Mouse (Mus musculus) embryo, embryonic 10 days (tissue): Measurements from ENCODE around the gene Milr1.
A peak's percentile ranks its signal among the peaks of the same experiment; 100 is the strongest.
"Not testable (repeated sequence)": the region's sequence is repeated elsewhere in the genome, so short reads cannot be mapped to it uniquely, and the experiment has no call there.

Source experiments
- DNase-seq: peaks from one replicate; pipeline ENCODE4 v3.0.0-alpha.2; 2015; ENCODE audit warnings: low spot score

Gene Milr1

GRCm38 (mm10) chr11:106751039-106752018 lies at the start of gene Milr1:
TSS of gene Milr1 (plus strand) at chr11:106751226.
- DNase-seq, result no peak

DNA sequence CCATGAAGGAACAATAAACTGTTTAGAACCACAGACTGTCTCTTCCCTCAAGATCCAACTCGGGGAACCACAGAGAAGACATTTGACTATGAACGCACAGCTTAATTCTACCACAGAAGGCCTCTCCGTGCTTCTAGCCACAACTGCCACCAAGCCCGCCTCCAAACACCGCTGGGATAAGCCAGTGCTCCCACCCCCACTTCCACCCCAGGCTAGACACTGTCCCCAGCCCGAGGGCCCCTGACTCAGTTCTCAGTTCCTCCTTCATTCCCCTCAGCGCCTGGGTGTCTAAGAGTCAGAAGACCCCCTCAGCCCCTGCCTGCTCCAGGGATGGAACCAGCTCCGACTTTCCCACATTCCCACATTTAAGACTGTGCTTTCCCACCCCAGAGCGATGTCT lies 49.4 kb upstream of the Milr1 start:
- DNase-seq, result no peak

GRCm38 (mm10) chr11:106702584-106702983 lies 48.4 kb upstream of the Milr1 start:
- DNase-seq, result no peak

DNA sequence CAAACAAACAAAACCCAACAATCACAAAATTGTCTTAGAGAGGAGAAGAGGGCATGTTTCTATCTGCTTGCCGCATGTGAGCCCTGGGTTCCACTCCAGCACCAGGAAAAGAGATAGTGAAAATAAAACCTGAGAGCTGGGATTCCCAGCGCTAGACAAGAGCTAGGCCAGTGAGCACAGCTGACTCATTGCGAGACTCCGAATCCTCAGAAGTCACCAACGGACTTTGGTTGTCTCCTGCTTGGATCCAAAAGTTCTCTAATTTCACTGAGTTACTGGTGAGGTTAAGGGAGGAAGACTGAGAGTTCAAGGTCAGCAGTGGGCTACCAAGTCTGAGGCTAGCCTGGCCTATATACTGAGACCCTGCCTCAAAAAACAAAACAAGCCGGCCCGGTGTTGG lies 47.1 kb upstream of the Milr1 start:
- DNase-seq, result no peak

DNA sequence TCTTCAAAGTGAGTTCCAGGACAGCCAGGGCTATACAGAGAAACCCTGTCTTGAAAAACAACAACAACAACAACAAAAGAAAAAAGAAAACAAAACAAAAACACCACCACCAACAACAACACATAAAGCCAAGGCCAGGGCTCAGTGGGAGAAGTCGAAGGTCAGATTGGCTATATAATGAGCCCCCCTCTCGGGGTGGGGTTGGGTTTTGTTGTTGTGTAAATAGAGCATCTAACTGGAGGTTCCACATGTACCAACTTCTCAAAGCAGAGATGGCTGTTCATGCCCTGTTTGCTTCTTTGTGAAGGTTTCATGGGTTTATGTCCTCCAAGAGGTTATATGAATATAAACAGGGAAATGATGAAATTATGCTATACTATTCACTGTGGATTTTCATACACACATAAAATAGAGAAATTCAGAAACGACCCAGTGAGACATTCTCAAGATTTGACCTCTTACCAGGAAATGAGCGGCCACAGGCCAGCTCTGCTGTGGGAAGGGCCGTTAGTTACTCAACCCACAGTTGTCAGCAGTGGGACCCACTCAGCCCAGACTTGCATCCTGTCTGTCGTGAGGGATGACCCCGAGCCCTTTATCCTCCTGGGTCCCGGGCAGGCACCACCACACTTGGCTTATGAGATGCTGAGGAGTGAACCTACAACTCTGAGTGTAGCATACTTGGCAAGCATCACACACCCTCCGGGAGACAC lies 46.5 kb upstream of the Milr1 start:
- DNase-seq, result no peak

GRCm38 (mm10) chr11:106706212-106706611 lies 44.8 kb upstream of the Milr1 start:
- DNase-seq, result no peak

DNA sequence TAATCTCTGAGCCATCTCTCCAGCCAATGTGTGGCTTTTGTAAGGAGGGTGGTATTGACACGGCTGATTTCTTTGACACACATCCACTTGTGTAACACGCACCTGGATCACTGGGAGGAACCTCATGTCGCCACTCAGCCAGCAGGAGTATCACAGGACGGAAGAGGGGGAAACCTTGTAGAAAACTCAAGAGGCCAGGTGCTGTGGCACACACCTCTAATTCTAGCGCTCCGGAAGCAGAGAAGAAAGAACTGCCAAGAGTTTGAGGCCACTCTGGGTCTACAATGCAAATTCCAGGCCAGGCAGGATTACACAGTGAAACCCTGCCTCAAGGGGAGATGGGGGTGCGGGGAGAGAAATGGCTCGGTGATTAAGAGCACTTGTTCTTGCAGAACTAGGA lies 43.9 kb upstream of the Milr1 start:
- DNase-seq, result no peak

DNA sequence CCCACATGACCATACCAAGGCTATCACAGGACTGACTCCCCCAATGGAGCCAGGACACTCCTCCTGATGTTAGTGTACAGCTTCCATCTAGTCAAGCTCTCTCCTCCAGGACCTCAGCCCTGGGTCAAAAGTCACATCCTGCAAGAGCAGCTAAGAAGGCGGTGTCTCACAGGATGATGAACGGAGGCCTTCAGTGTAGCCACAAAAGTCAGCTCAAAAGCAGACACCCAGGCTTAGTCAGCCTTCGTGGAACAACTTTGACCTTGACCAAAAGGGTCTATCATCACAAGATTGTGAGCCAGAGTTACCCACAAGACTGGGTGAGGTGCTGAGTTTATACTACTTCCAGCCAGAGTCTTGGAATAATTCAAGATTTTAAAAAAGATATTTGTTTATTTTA lies 43.2 kb upstream of the Milr1 start:
- DNase-seq, result peak; percentile 40

DNA sequence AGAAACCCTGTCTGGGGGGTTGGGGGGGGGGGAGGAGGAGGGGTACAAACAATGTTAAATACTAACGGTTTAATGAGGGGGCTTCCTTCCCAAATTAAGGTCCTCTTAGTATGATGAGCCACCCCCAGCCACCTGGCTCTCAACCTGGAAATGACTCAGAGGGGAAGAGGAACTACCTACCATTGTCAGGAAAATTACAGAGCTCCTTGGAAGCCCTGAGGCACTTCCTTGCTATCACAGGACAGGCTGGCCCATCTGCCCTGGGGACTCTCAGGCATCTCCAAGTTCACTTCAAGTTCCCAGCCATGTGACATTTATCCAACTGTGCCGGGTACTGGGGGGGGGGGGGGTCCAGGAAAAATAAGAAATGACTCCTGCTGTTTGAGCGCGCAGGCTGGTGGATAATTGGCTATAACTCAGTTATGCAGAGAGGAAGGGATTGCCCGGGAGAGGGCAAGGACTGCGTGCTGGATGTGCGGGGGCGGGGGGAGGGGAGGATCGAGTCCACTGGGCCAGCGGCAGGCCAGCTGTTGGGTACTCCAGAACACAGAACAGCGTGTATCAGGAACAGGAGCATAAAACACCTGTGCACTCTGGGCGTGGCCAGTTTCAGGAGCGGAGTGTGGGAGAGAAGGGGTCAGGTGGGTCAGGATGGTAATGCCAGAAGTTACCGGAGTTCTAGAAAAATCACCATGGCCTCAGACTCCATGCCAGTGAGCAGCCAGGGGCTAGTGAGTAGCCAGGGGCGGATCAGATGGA lies 41.6 kb upstream of the Milr1 start:
- no peak for DNase-seq

DNA sequence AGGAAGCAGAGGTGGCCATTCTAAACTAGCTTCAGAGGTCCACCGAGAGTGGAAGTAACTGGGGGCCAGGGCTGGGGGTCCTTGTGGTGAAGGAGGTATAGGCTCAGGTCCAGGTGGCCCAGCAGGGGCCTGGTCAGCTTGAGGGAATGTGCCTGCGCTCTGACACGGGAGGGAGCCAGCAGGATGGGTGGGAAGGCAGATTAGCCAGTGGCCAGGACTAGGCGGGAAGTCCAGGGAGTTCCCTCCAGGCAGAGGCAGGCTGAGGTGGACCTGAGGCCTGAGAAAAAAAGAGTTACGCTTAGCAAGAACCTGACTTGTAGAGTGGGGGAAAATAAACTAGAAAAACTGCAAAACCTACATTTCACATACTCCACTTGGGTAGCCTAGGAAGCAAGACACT lies 40.2 kb upstream of the Milr1 start:
- DNase-seq, result no peak

- DNase-seq, result peak; percentile 38
Measured at GRCm38 (mm10) chr11:106715066-106715465, 36.0 kb upstream of the Milr1 start.

DNA sequence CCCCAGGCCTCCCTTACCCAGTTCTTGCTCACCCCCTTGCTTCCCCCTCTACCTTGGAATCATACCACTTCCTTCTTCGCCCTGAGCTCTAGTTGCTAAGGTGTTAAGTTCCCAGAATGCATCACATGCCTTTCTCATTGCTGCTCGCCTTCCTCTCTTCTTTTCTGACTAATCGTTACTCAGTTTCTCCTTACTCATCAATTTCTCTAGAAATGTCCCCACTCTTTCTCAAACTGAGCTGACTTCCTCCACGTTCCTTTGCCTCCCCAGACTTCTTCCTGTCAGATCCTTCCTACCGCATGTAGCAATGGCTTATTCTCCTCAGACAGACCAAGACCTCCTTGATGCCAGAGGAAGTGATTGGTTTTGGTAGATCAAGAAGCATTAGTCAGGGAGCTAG lies 34.5 kb upstream of the Milr1 start:
- no peak for DNase-seq

GRCm38 (mm10) chr11:106720379-106720778 lies 30.6 kb upstream of the Milr1 start:
- DNase-seq, result no peak

DNA sequence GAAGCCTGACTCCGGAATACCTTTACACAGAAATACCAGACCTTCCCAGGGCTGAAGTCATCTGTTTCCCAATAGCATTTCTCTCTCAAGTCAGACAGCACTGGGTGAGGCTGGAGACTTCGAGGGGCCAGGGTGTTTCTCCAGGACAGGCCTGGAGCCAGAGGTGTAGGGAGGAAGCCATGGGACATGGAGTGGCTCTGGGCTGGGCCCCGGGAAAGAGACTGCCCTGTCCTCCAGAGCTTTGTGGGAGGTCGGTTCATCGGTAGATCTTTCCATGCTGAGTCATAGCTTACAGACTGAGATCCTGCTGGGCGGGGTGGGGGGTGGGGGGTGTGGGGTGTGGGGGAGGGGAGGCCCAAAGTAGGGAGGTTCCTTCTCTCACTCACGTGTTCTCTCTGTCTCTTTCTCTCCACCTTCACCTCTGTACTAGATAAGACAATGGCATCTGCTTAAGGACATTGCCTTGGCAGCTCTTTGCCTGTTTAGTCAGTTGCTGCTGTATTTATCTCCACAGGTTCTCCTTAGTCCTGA lies 28.1 kb upstream of the Milr1 start:
- DNase-seq, result no peak

GRCm38 (mm10) chr11:106723611-106724125 lies 27.4 kb upstream of the Milr1 start:
- no peak for DNase-seq

DNA sequence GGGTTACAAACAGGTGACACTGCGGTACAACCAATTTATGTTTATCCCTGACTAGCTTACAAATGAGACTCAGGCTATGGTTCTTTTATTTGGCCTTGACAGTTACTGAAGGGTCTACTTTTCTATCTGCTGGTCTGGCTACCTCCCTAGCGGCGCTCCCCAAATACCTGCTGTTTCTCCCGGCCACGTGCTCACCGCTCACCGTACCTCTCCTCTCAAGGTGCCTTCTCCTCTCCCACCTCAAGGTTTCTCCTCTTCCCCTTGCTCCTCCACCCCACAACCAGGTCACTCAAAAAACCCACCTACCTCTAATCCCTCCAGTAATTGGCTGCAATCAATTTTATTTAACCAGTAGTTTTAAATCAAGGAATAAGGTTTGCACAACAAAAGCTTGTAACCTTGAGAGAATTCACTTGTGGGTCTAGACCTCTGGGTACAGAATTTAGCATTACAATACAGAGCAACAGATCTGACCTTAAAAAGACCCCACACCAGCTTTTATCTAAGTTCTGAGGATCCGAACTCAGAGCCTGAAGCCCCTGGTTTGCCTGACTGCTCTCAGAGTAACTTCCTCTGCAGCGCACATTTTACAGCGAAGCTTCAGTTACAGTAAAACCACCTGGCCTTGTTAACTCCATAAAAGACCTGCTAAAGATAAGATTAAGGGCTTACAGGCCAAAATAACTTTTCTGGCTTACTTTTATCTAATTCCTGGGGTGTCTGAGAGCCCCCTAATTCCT lies 26.7 kb upstream of the Milr1 start:
- no peak for DNase-seq

DNA sequence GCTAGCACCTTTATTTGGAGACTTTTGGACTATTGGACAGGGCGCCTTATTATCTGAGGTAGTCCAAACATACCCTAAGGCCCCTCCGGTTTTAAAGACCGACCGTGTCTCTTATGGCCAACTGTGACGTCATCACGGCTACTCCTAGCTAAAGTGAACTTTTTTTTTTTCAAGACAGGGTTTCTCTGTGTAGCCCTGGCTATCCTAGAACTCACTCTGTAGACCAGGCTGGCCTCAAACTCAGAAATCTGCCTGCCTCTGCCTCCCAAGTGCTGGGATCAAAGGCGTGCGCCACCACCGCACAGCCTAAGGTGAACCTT lies 26.1 kb upstream of the Milr1 start:
- not testable (repeated sequence) for DNase-seq

GRCm38 (mm10) chr11:106727967-106728366 lies 23.1 kb upstream of the Milr1 start:
- no peak for DNase-seq

DNA sequence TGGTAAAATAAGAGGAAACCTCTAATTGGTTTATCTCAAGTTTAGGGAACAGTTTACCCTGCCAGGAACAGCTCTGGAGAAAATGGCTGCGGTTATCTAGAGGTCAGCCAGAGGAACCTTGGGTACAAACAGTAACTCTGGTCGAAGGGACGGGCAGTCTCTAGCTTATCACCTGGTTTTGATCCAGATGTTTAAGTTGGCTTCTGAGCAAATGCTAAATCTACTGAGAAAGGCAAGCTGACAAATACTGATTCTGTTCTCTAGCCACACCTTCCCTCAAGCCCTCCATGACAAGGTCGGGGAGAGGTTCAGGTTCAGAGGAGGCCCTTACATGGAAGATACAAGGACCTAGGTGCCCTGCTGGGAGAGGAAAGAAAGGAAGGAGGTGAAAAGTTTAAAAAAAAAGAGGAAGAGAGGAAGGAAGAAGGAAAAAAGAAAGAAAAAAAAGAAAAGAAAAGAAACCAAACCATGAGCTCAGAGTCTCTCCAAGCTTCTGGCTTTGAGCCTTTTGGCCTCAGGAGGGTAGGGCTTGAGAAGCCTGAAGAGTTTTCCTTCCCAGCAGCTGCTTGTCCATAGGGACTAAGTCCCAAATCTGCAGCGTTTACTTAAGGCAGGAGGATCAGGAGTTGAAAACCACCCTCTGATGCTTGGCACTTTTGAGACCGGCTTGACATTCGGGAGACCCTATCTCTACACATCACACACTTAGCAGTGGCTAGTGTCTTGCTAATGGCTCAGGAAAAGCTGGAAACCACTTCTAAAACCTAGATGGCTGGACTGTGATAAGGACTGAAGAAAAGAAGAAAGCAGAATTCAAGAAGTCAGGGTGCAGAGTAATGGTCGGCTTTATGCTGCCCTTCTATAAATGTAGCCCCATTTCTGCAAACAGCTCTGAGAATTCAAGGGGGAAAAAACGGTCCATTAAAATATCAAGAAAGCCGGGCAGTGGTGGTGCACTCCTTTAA lies 22.3 kb upstream of the Milr1 start:
- DNase-seq, result no peak

GRCm38 (mm10) chr11:106729656-106730055 lies 21.4 kb upstream of the Milr1 start:
- DNase-seq, result no peak
